Mouse (Mus musculus) midbrain, embryonic 11.5 days (tissue): Measurements from ENCODE around the gene Rab5b. TPM values are rescaled to one million over a fixed set of nuclear protein-coding genes. Genes with fewer than 3 reads are reported as not detected.

Experiments
- ATAC-seq: fragments of 200-750 bp; cut with Nextera tagmentation; 2 replicates; pipeline ENCODE4 v1.8.0; 2017; ENCODE audit warnings: moderate TSS enrichment, moderate library complexity; ENCODE audit not compliant: low FRiP score
- DNase-seq: peaks from one replicate; pipeline ENCODE4 v3.0.0; 2015; ENCODE audit warnings: low spot score; ENCODE audit errors: missing footprints
- H3K27ac ChIP-seq: fragments of 300-500 bp; sonication (generic); 2 replicates; pipeline ENCODE4 v1.5.1; 2014; ENCODE audit warnings: low read depth, low read length
- H3K27me3 ChIP-seq: fragments of 300-500 bp; sonication (generic); 2 replicates; pipeline ENCODE4 v1.6.1; 2014; ENCODE audit warnings: mild to moderate bottlenecking, low read length, moderate library complexity, mixed read lengths; ENCODE audit not compliant: control insufficient read depth, insufficient read depth
- H3K36me3 ChIP-seq: fragments of 300-500 bp; sonication (generic); 2 replicates; pipeline ENCODE4 v1.6.1; 2014; ENCODE audit warnings: mild to moderate bottlenecking, low read length, moderate library complexity, mixed read lengths; ENCODE audit not compliant: control insufficient read depth, insufficient read depth
- H3K4me1 ChIP-seq: fragments of 300-500 bp; sonication (generic); 2 replicates; pipeline ENCODE4 v1.6.1; 2014; ENCODE audit warnings: low read length; ENCODE audit not compliant: control insufficient read depth, insufficient read depth
- H3K4me2 ChIP-seq: fragments of 300-500 bp; sonication (generic); 2 replicates; pipeline ENCODE4 v1.6.1; 2014; ENCODE audit warnings: mild to moderate bottlenecking, moderate library complexity
- H3K4me3 ChIP-seq: fragments of 300-500 bp; sonication (generic); 2 replicates; pipeline ENCODE4 v1.5.1; 2014; ENCODE audit warnings: low read depth, low read length
- H3K9ac ChIP-seq: fragments of 300-500 bp; sonication (generic); 2 replicates; pipeline ENCODE4 v1.6.1; 2014; ENCODE audit warnings: low read length
- H3K9me3 ChIP-seq: fragments of 300-500 bp; sonication (generic); 2 replicates; pipeline ENCODE4 v1.6.1; 2016; ENCODE audit warnings: low read length; ENCODE audit not compliant: control insufficient read depth
- WGBS: fragments of 180-500 bp; shearing (Covaris S2); extraction: QIAGEN DNeasy Blood & Tissue Kit; methylation state at CpG from one replicate; pipeline ENCODE4 v1.1.7; 2014; 5-methylcytosine and 5-hydroxymethylcytosine counted together
- polyA plus RNA-seq: library from polyadenylated mRNA; unstranded; fragments of >200 nt; fragmentation: Nextera tagmentation; extraction: Ambion mirVana; gene quantifications from 2 replicates; pipeline ENCODE4 v1.2.1, GENCODE M21; 2014

Rab5b gene
- polyA plus RNA-seq, 1 experiment from 2014 or later, result 80.1 TPM

DNA sequence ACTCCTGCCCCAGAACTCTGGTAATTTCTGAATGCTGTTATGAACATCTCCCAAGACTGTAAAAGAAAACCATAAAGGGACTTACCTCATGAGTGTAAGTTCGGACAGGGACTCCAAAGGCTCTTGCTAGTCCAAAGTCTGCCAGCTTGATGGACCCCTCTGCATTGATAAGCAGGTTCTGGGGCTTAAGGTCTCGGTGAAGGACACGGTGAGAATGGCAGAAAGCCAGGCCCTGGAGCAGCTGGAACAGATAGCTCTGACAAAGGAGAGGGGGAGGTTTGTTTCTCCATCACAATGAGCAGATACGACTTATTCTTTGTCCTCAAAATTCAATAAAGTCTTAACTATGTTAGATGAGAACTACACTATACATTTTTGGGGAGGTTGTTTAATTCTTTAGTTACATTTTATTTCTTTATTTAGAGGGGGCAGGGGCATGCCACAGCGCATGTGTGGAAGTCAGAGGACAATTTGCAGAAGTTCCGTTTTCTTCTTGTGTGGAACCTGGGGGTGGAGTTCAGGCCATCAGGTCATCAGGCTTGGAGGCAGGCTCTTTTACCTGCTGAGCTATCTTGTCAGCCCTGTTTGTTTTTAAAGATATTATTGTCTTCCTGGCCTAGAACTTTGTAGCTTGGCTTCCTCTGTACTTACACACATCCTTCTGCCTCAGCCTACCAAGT is 6.4 kb upstream of the Rab5b start:
- Histone ChIP-seq H3K4me1 (peaks cover 11% of the 10 kb centered on the region), H3K36me3 (peaks cover 6% of the 10 kb centered on the region), H3K4me2 (no peak overlapping the region), H3K9me3 (no peaks in the 10 kb centered on the region), H3K4me3 (no peak overlapping the region), H3K9ac (no peak overlapping the region), H3K27ac (no peak overlapping the region), H3K27me3 (no peaks in the 10 kb centered on the region)
- DNase-seq (no peak), ATAC-seq (no peak)
- WGBS, result 86% methylated on average over 6 of the region's 6 CpGs

DNA sequence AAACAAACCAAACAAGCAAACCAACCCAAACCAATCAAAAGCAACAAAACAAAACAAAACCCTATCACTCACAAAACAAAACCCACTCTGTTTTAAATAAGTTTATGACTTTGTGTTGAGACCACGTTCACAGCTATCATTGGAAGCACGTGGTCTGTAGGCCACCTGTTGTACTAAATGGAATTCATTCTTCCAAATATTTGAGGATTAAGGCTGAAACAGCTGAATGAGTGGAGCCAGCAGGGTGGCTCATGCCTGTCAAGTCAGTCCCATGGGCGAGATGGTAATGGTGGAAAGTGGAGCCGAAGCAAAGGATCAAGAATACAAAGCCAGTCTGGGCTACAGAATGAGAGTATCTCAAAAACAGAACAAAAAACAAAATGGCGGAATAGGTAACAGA is 4.6 kb upstream of the Rab5b start:
- Histone ChIP-seq H3K27ac (no peak overlapping the region), H3K4me3 (no peak overlapping the region), H3K27me3 (no peaks in the 10 kb centered on the region), H3K9me3 (no peaks in the 10 kb centered on the region), H3K9ac (no peak overlapping the region), H3K4me1 (peaks cover 11% of the 10 kb centered on the region), H3K36me3 (peaks cover 6% of the 10 kb centered on the region), H3K4me2 (no peak overlapping the region)
- no peak for ATAC-seq
- no peak for DNase-seq
- 85% methylated on average over 5 of the region's 5 CpGs for WGBS

GRCm38 (mm10) chr10:128699611-128700010 is 3.5 kb upstream of the Rab5b start:
- ATAC-seq (no peak), DNase-seq (no peak)
- Histone ChIP-seq H3K36me3 (peaks cover 6% of the 10 kb centered on the region), H3K27ac (no peak overlapping the region), H3K4me2 (no peak overlapping the region), H3K4me1 (peaks cover 14% of the 10 kb centered on the region), H3K27me3 (no peaks in the 10 kb centered on the region), H3K4me3 (no peak overlapping the region), H3K9ac (no peak overlapping the region), H3K9me3 (no peaks in the 10 kb centered on the region)
- WGBS, result 91% methylated on average over 11 of the region's 11 CpGs

DNA sequence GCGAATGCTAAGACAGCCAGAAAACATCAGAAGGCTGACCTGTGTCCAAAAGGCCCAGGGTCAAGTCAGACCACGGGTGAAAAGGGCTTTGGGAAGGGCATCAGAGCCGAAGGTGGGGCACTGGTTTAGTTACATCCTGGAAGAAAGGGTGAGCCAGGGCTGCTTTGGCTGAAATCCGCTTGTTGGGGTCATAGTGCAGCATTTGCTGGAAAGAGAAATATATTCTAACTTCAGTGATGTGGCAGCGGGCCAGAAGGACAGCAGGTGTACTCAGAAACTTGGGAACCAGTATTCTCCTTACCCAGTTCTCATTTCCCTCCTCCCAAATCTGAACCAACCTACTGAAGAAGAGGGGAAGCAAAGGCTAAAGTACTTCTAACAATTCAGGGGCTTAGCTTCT is 2.9 kb upstream of the Rab5b start:
- peaks cover 14% of the 10 kb centered on the region for H3K4me1 ChIP-seq
- ATAC-seq, result no peak
- WGBS, result 86% methylated on average over 5 of the region's 5 CpGs
- no peak overlapping the region for H3K27ac ChIP-seq
- no peak overlapping the region for H3K4me3 ChIP-seq
- no peaks in the 10 kb centered on the region for H3K27me3 ChIP-seq
- H3K4me2 ChIP-seq, result no peak overlapping the region
- no peaks in the 10 kb centered on the region for H3K9me3 ChIP-seq
- H3K9ac ChIP-seq, result no peak overlapping the region; the same call in 1 of the 2 replicates
- DNase-seq, result no peak
- peaks cover 6% of the 10 kb centered on the region for H3K36me3 ChIP-seq

GRCm38 (mm10) chr10:128697072-128697725 is 1.1 kb upstream of the Rab5b start:
- DNase-seq (peak; percentile 87), ATAC-seq (no peak)
- WGBS, result 85% methylated on average over 6 of the region's 6 CpGs
- Histone ChIP-seq H3K27ac (no peak overlapping the region), H3K36me3 (peaks cover 4% of the 10 kb centered on the region), H3K9me3 (no peaks in the 10 kb centered on the region), H3K27me3 (no peaks in the 10 kb centered on the region), H3K4me1 (peaks cover 7% of the 10 kb centered on the region; the same call in 1 of the 2 replicates), H3K9ac (no peak overlapping the region), H3K4me3 (no peak overlapping the region), H3K4me2 (peak overlapping the region; percentile 37; the same call in 1 of the 2 replicates)

- Histone ChIP-seq H3K27ac (peak overlapping the region; percentile 88), H3K9me3 (no peaks in the 10 kb centered on the region), H3K4me3 (peak overlapping the region; percentile 70), H3K4me2 (peak overlapping the region; percentile 80), H3K27me3 (no peaks in the 10 kb centered on the region), H3K9ac (peak overlapping the region; percentile 89), H3K36me3 (peaks cover 4% of the 10 kb centered on the region), H3K4me1 (peaks cover 7% of the 10 kb centered on the region; the same call in 1 of the 2 replicates)
- under 1% methylated on average over 22 of the region's 22 CpGs for WGBS
- no peak for ATAC-seq
- DNase-seq, result peak; percentile 91
These were observed 563 bp downstream of the Rab5b start for GRCm38 (mm10) chr10:128695411-128695991.

GRCm38 (mm10) chr10:128674469-128675008 is 21.5 kb downstream of the Rab5b start:
- Histone ChIP-seq H3K9ac (peak overlapping the region; percentile 62), H3K36me3 (no peaks in the 10 kb centered on the region; the same call in 1 of the 2 replicates), H3K4me3 (peak overlapping the region; percentile 48), H3K27me3 (no peaks in the 10 kb centered on the region), H3K27ac (no peak overlapping the region; the same call in 1 of the 2 replicates), H3K9me3 (no peaks in the 10 kb centered on the region), H3K4me2 (peak overlapping the region; percentile 79), H3K4me1 (peaks cover 10% of the 10 kb centered on the region)
- DNase-seq (no peak), ATAC-seq (no peak)
- WGBS, result 4% methylated on average over 9 of the region's 9 CpGs

DNA sequence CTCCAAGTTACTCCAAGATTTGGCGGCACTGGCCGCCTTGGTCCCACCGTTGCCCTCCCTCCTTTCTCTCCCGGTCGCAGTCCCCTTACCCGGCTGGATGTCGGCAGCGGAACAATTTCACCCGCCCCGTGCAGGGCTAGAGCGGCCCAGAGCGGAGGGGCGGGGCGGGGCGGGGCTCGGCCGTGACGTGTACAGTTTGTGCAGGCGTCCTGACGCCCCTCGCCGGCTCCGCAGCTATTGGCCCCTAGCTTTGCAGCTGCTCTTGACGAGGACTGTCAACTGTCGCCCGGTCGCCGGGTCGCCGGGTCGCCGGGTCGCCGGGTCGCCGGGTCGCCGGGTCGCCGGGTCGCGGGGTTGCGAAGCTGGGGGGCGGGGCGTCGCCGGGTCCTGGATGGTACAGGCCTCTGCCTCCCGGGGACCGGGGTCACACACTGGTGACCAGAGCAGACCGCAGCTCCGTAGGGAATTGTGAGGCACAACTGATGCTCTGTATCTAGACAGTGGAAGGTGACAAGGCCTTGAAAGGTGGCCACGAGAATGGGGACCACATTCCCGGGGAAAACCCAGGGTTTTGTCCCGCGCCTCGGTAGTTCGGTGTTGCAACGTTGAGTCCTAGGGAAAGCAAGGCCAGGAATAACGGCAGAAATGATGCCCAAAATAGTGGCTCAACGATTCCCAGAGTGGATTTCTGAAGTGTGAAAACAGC is 22.1 kb downstream of the Rab5b start, which contains the start of gene Suox:
Suox (minus strand) TSS at position 311 of the 706 bp plus-strand sequence.
- H3K9me3 ChIP-seq, result no peaks in the 10 kb centered on the region
- H3K4me1 ChIP-seq, result peaks cover 11% of the 10 kb centered on the region
- peak within 1 kb of the TSS; percentile 48 for H3K4me3 ChIP-seq
- H3K27me3 ChIP-seq, result no peaks in the 10 kb centered on the region
- ATAC-seq (peak; percentile 95), DNase-seq (peak; percentile 99)
- WGBS, result under 1% methylated on average over 60 of the region's 60 CpGs
- H3K36me3 ChIP-seq, result no peaks in the 10 kb centered on the region
- no peak within 1 kb of the TSS; the same call in 1 of the 2 replicates for H3K27ac ChIP-seq
- H3K4me2 ChIP-seq, result peak within 1 kb of the TSS; percentile 79
- H3K9ac ChIP-seq, result peak within 1 kb of the TSS; percentile 62
